Mouse (Mus musculus) right cerebral cortex, adult 18-20 months (tissue): ENCODE data around the gene Gm13276.
A peak's percentile ranks its signal among the peaks of the same experiment; 100 is the strongest.
"Not testable (repeated sequence)": the region's sequence is repeated elsewhere in the genome, so short reads cannot be mapped to it uniquely, and the experiment has no call there.

Experiments used
- DNase-seq: peaks from one replicate; pipeline ENCODE4 v3.0.0; 2022; ENCODE audit warnings: mixed read lengths

The Gm13276 gene

DNA sequence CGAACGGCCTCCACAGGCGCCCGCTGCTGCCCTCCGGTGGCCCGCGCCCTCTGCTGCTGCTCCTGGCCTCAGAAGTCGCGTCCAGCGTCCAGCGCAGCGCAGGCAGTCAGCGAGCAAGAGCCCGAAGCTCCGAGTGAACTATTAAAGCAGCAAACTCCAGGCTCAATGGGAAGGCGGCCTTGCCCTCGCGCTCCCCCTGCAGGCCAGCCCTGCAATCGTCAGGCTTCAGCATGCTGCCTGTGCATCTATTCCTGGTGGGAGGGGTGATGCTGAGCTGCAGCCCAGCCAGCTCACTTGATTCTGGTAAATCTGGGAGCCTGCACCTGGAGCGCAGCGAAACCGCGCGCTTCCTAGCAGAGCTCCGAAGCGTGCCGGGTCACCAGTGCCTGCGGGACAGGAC, 2.9 kb downstream of the Gm13276 start, which contains the start of gene Gm13277:
TSS of gene Gm13277 (plus strand) at position 231 of the 400 bp plus-strand sequence.
- peak; percentile 63 for DNase-seq

- not testable (repeated sequence) for DNase-seq
Measured at GRCm38 (mm10) chr4:88791250-88791649, 5.7 kb downstream of the Gm13276 start, which contains the start of gene Gm13278. Gene Gm13278, plus strand, starts transcription at chr4:88791550.

GRCm38 (mm10) chr4:88793936-88794675, 8.6 kb downstream of the Gm13276 start, which contains the start of gene Gm13275:
Gene Gm13275, plus strand, starts transcription at chr4:88794487.
- DNase-seq: peak; percentile 24

GRCm38 (mm10) chr4:88797097-88797496, 11.6 kb downstream of the Gm13276 start, which contains the start of gene Gm13279:
Gene Gm13279, plus strand, starts transcription at chr4:88797397.
- DNase-seq: not testable (repeated sequence)

DNA sequence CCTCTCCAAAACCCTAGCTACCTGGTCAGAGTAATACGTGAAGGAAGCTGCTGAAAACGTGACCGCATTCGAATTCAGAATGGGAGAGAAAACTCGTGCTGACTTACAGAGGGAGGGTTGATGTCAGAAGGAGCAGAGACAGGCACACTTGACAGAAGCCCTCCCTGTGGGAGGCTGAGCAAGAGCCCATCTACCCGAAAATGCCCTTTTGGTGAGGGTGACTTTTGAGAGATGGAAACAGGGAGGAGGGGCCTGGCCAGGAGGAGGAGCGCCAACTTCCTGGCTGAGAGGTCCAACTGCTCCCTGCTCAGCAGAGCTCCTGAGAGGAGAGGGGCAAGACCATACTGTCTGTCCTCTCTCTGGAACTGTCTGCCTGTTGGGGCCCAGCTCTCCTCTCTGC, 13.9 kb downstream of the Gm13276 start, which contains the start of gene Gm13285:
TSS of gene Gm13285 (plus strand) at position 301 of the 400 bp plus-strand sequence.
- DNase-seq: not testable (repeated sequence)

GRCm38 (mm10) chr4:88802954-88803353, 17.4 kb downstream of the Gm13276 start, which contains the start of gene Gm13287:
Gene Gm13287, plus strand, starts transcription at chr4:88803254.
- not testable (repeated sequence) for DNase-seq

DNA sequence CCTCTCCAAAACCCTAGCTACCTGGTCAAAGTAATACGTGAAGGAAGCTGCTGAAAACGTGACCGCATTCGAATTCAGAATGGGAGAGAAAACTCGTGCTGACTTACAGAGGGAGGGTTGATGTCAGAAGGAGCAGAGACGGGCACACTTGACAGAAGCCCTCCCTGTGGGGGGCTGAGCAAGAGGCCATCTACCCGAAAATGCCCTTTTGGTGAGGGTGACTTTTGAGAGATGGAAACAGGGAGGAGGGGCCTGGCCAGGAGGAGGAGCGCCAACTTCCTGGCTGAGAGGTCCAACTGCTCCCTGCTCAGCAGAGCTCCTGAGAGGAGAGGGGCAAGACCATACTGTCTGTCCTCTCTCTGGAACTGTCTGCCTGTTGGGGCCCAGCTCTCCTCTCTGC, 19.7 kb downstream of the Gm13276 start, which contains the start of gene Gm13288:
TSS of gene Gm13288 (plus strand) at position 301 of the 400 bp plus-strand sequence.
- not testable (repeated sequence) for DNase-seq

GRCm38 (mm10) chr4:88805761-88806160, 20.3 kb downstream of the Gm13276 start:
- not testable (repeated sequence) for DNase-seq

DNA sequence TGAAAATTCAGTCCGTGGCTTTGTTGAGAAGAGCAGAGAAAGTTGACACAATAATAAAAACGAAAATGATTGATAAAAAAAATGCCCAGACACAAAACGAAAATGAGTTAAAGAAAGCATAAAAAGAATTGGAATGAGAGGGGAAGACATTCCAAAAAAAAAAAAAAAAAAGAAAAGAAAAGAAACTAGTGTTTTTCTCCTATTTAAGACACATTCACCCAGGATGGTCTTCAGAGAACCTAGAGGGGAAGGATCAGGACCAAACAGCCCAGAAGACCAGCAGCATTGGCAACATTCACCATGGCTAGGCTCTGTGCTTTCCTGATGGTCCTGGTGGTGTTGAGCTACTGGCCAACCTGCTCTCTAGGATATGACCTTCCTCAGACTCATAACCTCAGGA, 30.4 kb downstream of the Gm13276 start, which contains the start of gene Ifna7:
TSS of gene Ifna7 (plus strand) at position 301 of the 400 bp plus-strand sequence.
- no peak for DNase-seq

GRCm38 (mm10) chr4:88819659-88820058, 34.1 kb downstream of the Gm13276 start, which contains the start of gene Ifna11:
Gene Ifna11, plus strand, starts transcription at chr4:88819959.
- no peak for DNase-seq

DNA sequence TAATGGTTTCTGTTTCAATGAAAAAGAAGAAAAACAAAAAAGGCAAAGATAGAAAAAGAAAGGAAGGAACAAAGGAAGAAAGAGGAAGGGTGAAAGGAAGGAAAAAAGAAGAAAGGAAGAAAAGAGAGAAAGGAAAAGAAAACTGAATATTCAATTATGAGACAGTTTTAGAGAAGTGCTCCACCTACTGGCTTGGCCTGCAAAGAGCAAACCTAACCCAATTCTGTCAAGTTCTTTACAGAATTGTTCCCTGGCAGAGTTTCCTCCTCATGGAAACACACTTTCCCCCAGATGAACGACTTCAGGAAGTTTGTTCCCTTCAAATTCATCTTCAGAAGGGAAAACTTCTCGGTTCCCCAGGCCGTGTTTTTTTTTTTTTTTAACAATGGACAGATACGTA, 37.5 kb downstream of the Gm13276 start:
- peak; percentile 9 for DNase-seq

DNA sequence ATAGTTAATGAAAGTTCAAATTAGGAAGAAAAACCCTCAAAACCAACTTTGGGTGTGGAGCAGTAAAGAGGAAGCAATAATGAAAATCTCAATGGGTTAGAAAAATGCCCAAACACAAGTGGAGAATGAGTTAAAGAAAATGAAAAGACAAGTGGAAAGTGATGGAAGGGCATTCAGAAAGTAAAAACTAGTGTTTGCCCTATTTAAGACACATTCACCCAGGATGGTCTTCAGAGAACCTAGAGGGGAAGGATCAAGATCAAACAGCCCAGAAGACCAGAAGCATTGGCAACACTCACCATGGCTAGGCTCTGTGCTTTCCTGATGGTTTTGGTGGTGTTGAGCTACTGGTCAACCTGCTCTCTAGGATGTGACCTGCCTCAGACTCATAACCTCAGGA, 41.6 kb downstream of the Gm13276 start, which contains the start of gene Ifna6:
TSS of gene Ifna6 (plus strand) at position 301 of the 400 bp plus-strand sequence.
- DNase-seq: not testable (repeated sequence)

GRCm38 (mm10) chr4:88830523-88830922, 45.0 kb downstream of the Gm13276 start:
- peak; percentile 11 for DNase-seq

DNA sequence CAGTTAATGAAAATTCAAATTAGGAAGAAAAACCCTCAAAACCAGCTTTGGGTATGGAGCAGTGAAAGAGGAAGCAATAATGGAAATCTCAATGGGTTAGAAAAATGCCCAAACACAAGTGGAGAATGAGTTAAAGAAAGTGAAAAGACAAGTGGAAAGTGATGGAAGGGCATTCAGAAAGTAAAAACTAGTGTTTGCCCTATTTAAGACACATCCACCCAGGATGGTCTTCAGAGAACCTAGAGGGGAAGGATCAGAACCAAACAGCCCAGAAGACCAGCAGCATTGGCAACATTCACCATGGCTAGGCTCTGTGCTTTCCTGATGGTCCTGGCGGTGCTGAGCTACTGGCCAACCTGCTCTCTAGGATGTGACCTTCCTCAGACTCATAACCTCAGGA, 49.7 kb downstream of the Gm13276 start, which contains the start of gene Ifna5:
TSS of gene Ifna5 (plus strand) at position 301 of the 400 bp plus-strand sequence.
- DNase-seq: not testable (repeated sequence)
